Mouse (Mus musculus): ENCODE measurements at regions not wholly inside any gene's neighbourhood (a gene's known extent, or its start where the extent isn't known, plus 50 kb on each side); places are given as distances from the start of the nearest gene placed in this dataset.
"Not testable (repeated sequence)": the region's sequence is repeated elsewhere in the genome, so short reads cannot be mapped to it uniquely, and the experiment has no call there.

DNA sequence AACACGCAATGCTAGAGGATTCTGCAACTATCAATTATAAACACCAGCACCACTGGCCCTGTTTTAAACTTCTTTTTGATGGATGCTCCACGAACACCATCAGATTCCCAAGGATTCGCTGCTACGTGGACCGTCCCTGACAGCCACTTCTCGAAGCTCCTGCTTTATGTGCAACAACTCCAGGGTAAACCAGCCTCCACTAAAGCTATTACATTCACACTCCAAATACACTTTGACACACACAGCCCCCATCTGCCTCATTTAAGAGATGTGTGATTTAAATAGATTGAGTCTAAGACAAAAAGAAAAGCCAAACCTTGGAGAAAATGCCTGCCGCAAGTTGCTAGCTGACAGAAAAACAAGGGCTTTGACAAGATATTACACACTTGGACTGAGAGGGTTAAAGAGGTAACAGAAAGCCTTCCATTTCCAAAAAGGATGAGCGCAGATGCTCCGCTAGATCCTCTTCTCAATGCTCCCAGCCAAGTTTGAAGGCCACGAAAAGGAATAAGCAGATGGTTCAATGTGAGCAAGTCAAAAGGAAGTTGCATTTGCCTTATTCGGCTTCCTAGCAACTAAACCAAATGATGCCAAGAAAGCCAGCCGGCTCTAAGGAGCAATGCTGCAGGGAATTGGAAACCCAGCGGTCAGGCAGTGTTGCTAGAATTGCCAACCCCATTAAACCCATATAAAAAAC is 54.0 kb upstream of the Cnep1r1 start:
- DNase-seq: no peak

DNA sequence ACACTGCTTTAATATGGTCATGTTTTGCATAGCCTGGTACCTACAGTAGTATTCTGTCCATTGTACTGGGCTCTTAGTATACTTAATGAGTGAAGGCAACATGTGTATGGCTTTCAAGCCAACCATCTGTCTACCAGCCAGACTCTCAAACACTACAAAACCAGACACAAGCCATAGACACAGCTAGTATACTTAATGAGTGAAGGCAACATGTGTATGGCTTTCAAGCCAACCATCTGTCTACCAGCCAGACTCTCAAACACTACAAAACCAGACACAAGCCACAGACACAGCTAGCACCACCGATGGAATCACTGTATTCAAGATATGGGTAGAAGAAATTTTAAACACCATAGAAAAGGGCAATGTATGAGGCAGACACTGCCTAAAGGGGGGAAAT is 59.5 kb upstream of the Cnep1r1 start:
- DNase-seq: not testable (repeated sequence)

DNA sequence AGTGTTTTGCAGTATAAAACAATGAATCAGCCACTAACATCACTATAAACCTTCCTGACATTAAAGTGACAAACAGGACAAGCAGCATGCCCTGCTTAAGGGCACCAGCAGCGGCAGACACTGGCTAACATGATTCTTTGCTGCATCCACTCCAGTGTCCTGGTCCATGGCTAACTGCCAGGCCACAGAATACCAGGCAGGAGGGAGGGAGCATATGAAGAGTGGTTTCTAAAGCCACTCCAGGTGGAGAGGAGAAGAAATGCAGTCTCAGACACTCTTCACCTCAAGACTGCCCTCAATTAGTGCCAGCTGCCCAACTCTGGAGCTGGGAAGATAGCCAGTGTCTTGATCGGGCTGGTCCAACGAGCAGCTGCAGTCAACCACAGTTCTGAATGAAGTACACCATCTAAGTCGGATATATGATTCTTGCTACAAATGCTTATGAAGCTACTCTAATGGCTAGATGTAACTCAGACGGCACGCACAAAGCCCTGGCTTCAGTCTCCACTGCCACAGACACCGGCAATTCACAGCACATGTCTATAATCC is 60.8 kb upstream of the Cnep1r1 start:
- DNase-seq: no peak

DNA sequence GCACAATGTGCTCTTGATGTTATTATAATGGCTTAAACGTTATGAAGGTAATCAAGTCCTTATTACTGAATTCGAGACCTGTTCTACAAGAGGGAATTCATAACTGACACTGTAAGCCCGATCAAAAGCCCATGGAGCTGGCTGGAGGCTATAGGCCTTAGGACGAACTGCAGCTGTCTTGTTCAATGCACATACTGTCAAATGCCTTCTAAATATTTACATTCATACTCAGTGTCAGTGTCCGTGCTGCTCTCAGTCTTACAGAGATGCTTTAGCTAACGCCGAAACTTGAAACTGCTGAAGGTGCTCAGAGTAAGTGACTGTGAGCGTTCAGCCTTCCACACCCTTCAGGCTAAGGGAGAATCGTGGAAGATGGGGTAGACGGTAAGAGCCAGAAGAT is 67.9 kb upstream of the Cnep1r1 start:
- DNase-seq: no peak

DNA sequence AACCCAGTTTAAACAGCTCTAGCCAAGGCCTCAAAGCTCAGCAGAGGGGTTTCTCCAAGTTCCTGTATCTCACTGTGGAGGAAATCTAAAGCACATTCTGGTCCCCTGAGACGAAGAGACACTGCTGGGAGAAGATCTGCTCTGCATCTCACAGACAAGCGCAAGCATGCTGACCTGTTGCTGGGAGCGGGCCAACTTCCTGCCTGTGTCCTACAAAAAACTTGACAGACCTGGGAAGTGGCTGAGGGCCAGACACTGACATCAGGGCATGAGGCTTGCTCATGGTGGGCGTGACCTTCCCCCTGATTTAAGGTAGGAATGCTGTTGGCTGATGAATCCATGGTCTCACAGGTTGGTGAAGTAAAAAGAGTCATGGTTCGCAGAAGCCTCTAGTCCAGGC is 69.5 kb upstream of the Cnep1r1 start:
- DNase-seq: peak; percentile 52 to 54

DNA sequence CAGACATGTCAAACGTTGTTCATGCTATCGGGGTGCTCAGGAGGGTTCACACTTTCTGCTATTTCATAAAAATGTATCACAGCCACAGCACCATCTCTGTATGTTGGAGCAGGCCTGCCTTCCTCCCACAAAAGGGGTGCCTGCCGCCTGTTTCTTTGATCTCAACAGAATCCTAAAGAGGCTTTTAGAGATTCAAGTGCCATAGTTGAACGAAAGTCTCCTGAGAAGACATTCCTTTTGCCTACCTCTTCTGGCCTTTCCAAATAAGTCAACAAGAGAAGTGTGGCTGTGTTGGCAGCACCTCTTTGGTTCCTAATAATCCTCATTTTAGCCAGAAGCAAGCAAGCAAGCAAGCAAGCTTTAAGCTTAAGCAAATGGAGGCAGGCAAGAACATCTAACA is 72.6 kb upstream of the Cnep1r1 start:
- DNase-seq: no peak

DNA sequence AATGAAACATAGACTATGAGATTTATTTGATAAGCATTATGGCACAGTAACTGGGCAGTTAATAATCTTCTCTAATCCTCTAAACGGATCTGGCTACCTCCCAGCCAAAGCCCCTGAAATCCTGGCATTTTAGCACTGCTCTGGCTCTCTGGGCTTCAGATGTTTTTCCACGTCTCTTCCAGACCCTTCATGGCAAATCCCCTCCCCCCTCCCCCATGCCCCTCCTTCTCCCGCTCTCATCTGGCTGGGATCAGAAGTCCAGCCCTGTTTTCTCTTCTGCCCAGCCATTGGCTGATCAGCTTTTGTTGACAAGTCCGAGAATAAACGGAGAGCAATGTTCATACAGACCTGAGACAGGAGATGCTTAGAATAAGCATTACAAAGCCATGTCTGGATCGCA is 79.3 kb upstream of the Cnep1r1 start:
- no peak for DNase-seq

DNA sequence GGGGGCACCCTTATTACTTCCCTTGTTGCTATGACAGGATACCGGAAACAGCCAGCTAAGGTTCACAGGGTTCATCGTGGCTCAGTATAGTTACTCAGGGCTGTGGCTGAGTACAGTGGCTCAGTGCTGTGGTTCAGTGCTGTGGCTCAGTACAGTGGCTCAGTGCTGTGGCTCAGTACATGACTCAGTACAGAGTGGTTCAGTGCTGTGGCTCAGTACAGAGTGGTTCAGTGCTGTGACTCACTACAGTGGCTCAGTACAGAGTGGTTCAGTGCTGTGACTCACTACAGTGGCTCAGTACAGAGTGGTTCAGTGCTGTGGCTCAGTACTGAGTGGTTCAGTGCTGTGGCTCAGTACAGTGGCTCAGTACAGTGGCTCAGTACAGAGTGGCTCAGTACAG is 78.6 kb upstream of the Zfp423 start:
- DNase-seq: no peak

DNA sequence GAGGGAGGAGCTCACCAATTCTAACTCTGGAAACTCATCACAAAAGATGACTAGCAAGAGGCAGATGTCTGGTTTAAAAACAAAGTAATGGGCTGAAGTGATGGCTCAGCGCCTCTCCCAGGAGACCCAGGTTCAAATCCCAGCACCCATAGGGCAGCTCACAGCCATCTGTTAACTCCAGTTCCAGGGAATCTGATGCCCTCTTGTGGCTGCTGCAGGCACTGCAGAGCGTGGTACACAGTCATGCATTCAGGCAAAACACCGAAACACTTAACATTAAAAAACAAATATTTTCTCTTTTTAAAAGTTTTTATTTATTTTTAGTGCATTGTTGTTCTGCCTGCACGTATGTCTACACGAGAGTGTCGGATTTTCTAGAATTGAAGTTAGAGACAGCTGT is 73.7 kb upstream of the Zfp423 start:
- DNase-seq: peak in 1 of 2 experiments; percentile 7

DNA sequence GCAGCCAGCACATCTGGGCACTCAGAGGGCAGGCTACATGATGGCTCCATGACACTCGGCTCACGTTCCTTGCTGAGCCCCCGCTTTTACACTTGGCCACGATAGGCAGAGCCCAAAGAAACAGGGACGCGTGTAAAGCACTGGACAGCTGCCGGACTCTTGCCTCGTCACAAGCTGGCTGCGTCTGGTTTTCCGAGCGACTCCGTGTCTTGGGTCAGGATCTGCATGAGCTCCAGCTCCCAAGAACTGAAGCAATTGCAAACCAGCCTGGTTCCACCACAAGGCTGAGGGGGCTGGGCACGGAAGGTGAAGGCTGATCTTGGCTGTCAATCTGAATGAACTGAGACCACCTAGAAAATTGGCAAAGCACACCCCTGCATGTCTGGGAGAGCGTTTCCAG is 65.1 kb upstream of the Zfp423 start:
- no peak for DNase-seq

DNA sequence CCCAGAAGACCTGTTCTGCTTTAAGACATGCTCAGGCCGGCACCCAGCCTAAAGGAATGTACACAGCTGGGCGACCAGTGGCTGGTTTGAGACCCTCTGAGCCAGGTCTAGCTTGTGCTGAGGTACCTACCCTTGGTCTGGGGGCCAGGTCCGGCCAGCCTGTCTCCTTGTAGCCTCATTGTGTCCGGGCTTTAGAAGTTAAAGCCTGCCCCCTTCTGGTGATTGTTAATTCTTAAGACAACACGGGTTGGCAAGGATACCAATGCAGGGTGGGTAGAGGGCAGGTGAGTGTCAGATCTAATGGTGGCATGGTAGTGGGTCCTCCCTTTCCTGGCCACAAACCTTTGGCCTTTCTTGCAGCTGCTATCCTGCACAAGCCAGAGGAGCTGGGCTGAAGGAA is 64.0 kb upstream of the Zfp423 start:
- DNase-seq: peak; percentile 15 to 41

DNA sequence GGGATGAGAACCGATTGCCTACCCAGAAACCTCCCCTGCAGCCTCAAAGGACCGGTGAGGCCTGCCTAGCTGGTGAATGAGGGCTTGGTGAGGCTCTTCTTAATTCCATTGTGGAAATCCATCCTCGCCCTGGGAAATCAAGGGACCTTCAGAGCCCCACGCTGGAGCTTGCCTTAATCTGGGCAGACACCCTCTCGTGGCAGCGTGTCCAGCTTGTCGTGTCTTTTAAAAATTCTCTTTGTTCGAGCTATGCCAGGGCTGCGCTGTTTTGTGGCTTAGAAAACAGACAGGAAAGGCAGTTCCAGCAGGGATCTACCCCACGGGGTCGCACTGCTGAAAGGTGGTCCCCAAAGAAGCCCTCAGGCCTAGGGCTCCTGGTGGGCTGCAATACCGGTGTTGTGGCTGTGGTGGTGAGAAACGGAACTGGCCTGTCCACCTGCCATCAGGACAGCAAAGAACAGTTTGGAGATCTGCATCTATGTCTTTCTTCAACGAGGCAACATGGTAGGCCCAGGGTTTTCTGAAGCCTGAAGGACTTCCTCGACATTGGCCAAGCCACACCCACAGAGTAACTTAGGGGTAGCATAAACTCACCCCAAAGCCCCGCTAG is 63.5 kb upstream of the Zfp423 start:
- no peak for DNase-seq

DNA sequence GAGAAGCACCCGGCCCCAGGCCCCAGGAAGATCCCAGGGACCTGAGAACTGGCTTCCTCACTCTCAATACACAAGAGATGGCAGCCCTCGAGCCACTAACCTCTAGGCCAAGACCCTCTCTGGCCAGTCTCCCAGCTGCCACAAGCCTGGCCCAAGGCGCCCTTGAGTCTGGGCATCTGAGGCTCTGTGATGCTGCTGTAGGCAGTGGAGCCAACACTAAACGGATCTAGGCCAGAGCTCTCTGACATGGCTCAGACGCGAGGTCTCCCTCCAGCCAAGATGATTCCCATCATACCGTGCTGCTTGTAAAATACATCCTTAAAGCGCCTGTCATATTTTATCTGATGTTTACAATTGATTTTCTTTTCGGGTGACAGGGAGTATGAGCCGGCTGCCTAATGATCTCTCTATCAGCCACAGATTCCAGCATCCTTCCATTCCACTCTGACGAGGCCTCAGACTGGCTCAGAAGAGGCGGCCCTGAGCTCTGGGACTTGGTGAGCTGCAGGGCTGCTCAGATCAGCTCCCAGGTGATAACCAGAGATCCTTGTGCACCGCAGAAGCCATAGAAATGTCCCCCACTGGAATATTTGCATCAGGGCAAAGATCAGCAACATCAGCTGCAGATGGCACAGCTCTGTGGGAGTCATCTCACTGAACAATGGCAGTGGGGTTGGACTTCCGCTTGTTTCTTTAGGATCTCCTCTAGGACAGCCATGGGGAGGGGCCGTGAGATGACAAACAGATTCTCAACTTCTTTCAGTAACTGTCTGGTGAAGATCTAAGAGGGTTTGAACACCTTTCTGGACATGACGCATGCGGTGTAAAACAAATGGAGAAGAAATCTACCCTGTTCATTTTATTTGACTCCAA is 60.1 kb upstream of the Zfp423 start:
- no peak for DNase-seq

DNA sequence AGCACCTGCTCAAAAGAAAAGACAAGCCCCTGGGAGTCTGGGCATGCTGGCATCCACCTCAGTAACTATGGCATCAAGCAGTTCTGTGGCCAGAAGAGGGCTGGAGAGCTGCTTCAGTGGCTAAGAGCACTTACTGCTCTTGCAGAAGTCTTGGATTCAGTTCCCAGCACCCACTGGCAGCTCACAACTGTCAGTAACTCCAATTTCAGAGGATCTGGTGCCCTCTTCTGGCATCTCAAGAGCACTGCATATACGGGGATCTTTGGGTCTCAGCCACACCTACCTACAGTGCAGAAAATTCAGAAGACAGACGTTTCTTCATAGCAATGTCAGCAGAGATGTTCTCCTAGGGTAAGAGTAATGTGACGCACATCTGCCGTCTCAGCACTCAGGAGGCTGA is 59.1 kb upstream of the Zfp423 start:
- no peak for DNase-seq

DNA sequence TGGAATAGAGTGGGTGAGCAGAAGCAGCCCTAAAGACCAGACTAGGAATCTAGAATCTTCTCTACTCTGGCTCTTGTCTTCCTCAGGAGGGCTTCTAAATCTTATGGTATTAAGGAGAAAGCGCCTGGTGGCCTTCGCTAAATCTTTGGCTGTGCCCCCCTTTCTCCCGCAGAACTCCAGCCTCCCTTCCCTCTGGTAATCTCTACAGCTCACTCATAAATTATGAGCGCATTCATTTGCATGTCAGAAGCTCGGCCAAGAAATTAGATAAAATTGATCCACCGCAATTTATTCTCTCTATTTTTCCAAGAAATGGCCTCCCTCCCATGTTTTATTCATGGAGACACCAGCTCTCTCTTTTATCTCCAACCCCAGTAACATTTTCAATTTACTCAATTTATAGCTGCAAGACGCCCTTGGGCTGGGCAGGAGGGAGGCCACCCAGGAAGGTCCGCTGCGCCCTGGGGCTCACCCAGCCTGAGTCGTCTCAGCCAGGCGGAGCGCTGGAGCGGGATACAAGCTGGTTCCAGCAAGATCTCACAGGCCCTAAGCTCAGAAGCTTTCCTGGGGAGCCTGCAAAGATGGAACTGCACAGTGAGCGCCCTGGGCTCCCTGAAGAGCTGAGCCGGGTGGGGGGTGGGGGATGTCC is 52.9 kb upstream of the Zfp423 start:
- DNase-seq: peak; percentile 49 to 65

DNA sequence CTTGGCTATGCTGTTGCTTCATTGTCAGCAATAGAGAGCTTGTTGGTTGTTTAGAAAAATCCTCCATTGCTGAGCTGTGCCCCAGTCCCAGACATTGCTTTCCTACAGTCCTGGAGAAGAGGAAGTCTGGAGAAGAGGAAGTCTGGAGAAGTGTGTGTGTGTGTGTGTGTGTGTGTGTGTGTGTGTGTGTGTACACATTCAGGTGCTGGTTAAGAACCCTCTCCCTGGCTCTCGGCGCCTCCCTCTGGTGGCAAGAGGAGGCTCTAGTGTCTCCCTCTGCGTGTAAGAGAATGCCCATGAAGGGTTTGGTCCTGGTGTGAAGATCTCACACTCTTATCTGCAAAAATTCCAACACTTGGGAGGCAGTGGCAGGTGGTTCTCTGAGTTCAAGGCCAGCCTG is 51.2 kb upstream of the Zfp423 start:
- DNase-seq: peak; percentile 55 to 71

DNA sequence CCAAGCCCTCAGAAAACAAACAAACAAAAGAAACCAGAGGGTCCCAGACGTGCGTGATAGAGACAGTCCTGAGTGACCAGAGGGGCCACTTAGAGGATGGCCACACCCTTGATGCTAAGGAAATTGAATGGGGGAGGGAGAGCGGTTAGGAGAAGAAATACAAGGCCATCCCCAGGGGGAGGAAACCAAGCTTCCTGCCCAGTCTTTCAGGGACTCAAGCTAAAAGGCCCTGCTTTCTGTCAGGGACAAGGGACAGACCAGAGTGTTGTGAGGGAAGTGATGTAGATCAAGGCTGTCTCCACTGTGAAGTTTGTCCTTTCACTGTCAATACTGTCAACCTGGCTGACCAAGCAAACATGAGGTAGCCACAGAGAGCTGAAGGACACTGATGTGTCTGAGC is 50.5 kb upstream of the Zfp423 start:
- DNase-seq: peak in 1 of 2 experiments; percentile 12
